Mouse (Mus musculus) heart, embryonic 12.5 days (tissue): ENCODE measurements at regions not wholly inside any gene's neighbourhood (a gene's known extent, or its start where the extent isn't known, plus 50 kb on each side); places are given as distances from the start of the nearest gene placed in this dataset.
A peak's percentile ranks its signal among the peaks of the same experiment; 100 is the strongest.

Source experiments
- ATAC-seq: fragments of 200-750 bp; cut with Nextera tagmentation; 2 replicates; pipeline ENCODE4 v1.8.0; 2017; ENCODE audit warnings: moderate TSS enrichment, moderate library complexity; ENCODE audit not compliant: insufficient number of reproducible peaks, low FRiP score
- H3K27ac ChIP-seq: fragments of 300-500 bp; sonication (generic); 2 replicates; pipeline ENCODE4 v1.5.1; 2016; ENCODE audit warnings: mild to moderate bottlenecking, moderate library complexity; ENCODE audit not compliant: poor library complexity, severe bottlenecking
- H3K27me3 ChIP-seq: fragments of 300-500 bp; sonication (generic); replicated peaks from 2 replicates; pipeline ENCODE4 v1.6.1; 2016; ENCODE audit warnings: mild to moderate bottlenecking, moderate library complexity
- H3K36me3 ChIP-seq: fragments of 300-500 bp; sonication (generic); 2 replicates; pipeline ENCODE4 v1.6.1; 2016; ENCODE audit warnings: mild to moderate bottlenecking, moderate library complexity
- H3K4me1 ChIP-seq: fragments of 300-500 bp; sonication (generic); replicated peaks from 2 replicates; pipeline ENCODE4 v1.6.1; 2016; ENCODE audit warnings: mild to moderate bottlenecking
- H3K4me2 ChIP-seq: fragments of 300-500 bp; sonication (generic); 2 replicates; pipeline ENCODE4 v1.6.1; 2016; ENCODE audit warnings: mild to moderate bottlenecking, moderate library complexity
- H3K4me3 ChIP-seq: fragments of 300-500 bp; sonication (generic); 2 replicates; pipeline ENCODE4 v1.5.1; 2016; ENCODE audit warnings: mild to moderate bottlenecking
- H3K9ac ChIP-seq: fragments of 300-500 bp; sonication (generic); 2 replicates; pipeline ENCODE4 v1.6.1; 2016; ENCODE audit warnings: mild to moderate bottlenecking, moderate library complexity
- H3K9me3 ChIP-seq: fragments of 300-500 bp; sonication (generic); replicated peaks from 2 replicates; pipeline ENCODE4 v1.6.1; 2016; ENCODE audit warnings: mild to moderate bottlenecking, moderate library complexity
- WGBS: fragments of 180-500 bp; shearing (Covaris S2); methylation state at CpG from one replicate; pipeline ENCODE4 v1.1.7; 2016; 5-methylcytosine and 5-hydroxymethylcytosine counted together
- microRNA counts: library from miRNA; unstranded; fragments of <30 nt; microRNA quantifications from one replicate; lab custom pipeline; 2017
- microRNA-seq: library from miRNA; unstranded; fragments of <30 nt; microRNA quantifications from one replicate; pipeline ENCODE4, GENCODE M21; 2017

DNA sequence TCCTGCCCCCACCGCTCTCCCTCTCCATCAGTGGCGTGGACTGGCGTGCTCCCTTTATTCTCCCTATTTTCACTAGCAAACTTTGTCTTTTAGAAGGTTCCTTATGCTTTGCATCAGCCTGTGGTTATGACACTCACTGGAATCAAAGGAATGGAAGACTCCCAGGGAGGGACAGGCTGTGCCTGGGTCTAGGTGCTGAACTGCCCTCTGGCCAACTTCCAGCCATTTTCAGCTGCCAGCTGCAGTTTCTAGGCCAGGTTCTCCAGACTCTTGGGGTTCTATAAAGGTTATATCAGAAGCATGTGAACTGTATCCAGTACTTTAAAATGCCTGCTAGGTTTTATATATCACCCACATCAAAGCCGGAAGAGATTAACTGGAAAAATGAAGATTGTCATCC is 50.2 kb upstream of the Mkln1 start:
- Histone ChIP-seq H3K36me3 (no peaks in the 10 kb centered on the region), H3K4me3 (no peak overlapping the region), H3K9ac (no peak overlapping the region), H3K4me2 (no peak overlapping the region), H3K27ac (no peak overlapping the region), H3K27me3 (0 out of 2 replicates have a peak, but pooled peaks cover 4% of the 10 kb centered on the region), H3K4me1 (no peaks in the 10 kb centered on the region), H3K9me3 (no peaks in the 10 kb centered on the region)
- 83% methylated on average over 4 of the region's 4 CpGs for WGBS
- no peak for ATAC-seq

MicroRNA genes in the stretch of these regions (microRNA counts, 519-probe panel; counts per million panel counts)
- 5,159 counts per million, percentile 58 among the panel's probes with 10 or more counts for microRNA mmu-miR-29a (lab: Ali Mortazavi, UCI)

Small RNA genes lying in the stretch of these regions (microRNA-seq; reads per million reads assigned to microRNA genes)
- gene Mir29a: 367 reads per million, percentile 70 among the genes with 10 or more reads in this experiment
- 2.4 reads per million, percentile 2 among the genes with 10 or more reads in this experiment for gene Mir29b-1
